Mouse (Mus musculus) liver, adult (tissue): ENCODE data around the gene Zfp804b.

Source experiments
- GATA4 ChIP-seq: IDR thresholded peaks from 2 replicates; pipeline ENCODE4 v1.6.1; 2014; ENCODE audit warnings: mild to moderate bottlenecking, low read length; ENCODE audit not compliant: insufficient replicate concordance

The Zfp804b gene

DNA sequence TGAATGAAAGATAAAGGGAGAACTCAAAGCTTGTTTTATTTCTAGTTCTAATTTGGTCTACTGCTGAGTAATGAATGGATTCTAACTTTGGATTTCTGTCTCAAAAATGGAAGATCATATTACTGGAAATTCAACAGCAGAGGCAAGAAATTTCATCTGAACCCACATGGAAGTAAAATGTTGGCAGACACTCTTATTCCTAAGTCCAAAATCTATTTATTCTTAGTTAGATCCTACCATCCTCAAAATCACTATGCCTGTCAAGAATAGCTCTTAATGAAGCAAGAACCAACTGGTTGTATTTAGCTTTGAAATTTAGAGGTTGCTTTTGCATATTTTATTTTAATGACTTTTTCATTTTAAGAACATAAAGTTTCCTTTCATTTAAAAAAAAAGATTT, 473.6 kb downstream of the Zfp804b start:
- TF ChIP-seq GATA4, result no peak

GRCm38 (mm10) chr5:6795396-6795795, 549.2 kb downstream of the Zfp804b start:
- TF ChIP-seq GATA4, result no peak

DNA sequence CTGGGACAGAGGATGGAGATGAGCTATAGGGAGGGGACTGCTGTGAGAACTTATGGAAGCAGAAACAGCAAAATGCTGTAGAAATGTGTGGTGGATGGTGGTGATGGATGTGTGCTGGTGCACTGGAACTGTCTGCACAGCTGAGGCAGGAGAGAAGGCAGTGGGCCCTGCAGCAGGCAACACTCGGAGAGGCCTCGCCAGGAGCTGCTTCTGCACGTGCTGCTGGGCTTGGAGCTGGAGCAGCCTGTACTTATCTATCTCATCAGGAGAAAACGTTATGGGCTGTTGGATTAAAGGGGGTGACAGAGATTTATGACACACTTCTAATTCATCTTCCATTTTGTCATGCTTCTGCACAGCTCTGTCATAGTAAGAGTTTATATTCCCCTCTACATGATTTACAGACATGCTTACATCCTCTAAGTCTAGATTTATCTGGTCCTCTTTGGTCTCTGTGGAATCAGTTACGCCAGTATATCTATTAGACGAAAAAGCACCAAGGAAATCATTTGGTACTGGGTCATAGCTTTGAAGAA, 575.1 kb downstream of the Zfp804b start:
- TF ChIP-seq GATA4, result no peak
